Mouse (Mus musculus): Measurements from ENCODE around the gene Rubcn. TPM values are rescaled to one million over a fixed set of nuclear protein-coding genes. Genes with fewer than 3 reads are reported as not detected.

Gene Rubcn
- polyA plus RNA-seq, 1 experiment from 2014 or later: 30.4 TPM

- no peaks in the 10 kb centered on the region for H3K27me3 ChIP-seq (ENCODE audit: control insufficient read depth, insufficient read depth, low read length)
- ATAC-seq (ENCODE audit: insufficient number of reproducible peaks, insufficient read depth, low FRiP score, low read depth): peak; percentile 79; the same call in 1 of the 2 replicates
- H3K4me3 ChIP-seq (ENCODE audit: control insufficient read depth in 1 of 2, insufficient read depth in 1 of 2, low read depth in 1 of 2, low read length in 2 of 2): peak overlapping the region; percentile 31 to 47
- no peaks in the 10 kb centered on the region for H3K36me3 ChIP-seq (ENCODE audit: control insufficient read depth, insufficient read depth, low read length)
- H3K4me1 ChIP-seq (ENCODE audit: control insufficient read depth in 2 of 2, insufficient read depth in 2 of 2, low read length in 2 of 2): peaks cover 15 to 21% of the 10 kb centered on the region in 2 experiments
- WGBS: 1% methylated on average over 6 of the region's 6 CpGs
- H3K9me3 ChIP-seq (ENCODE audit: control insufficient read depth, low read length): no peaks in the 10 kb centered on the region
- H3K9ac ChIP-seq (ENCODE audit: low read length): peak overlapping the region; percentile 61
- peak overlapping the region; percentile 86 to 90 for H3K27ac ChIP-seq (replicated peaks in 1 of 2; ENCODE audit: control insufficient read depth in 1 of 2, insufficient read depth in 1 of 2, low read depth in 2 of 2, low read length in 2 of 2)
- peak overlapping the region; percentile 66 for H3K4me2 ChIP-seq (ENCODE audit: low read length)
Observed at GRCm38 (mm10) chr16:32815160-32815605, 62.4 kb downstream of the Rubcn start.

GRCm38 (mm10) chr16:32814539-32814938 is 63.0 kb downstream of the Rubcn start:
- peak overlapping the region; percentile 31 to 47 for H3K4me3 ChIP-seq (ENCODE audit: control insufficient read depth in 1 of 2, insufficient read depth in 1 of 2, low read depth in 1 of 2, low read length in 2 of 2)
- 18% methylated on average over 14 of the region's 14 CpGs for WGBS
- no peaks in the 10 kb centered on the region for H3K27me3 ChIP-seq (ENCODE audit: control insufficient read depth, insufficient read depth, low read length)
- peaks cover 15 to 21% of the 10 kb centered on the region in 2 experiments for H3K4me1 ChIP-seq (ENCODE audit: control insufficient read depth in 2 of 2, insufficient read depth in 2 of 2, low read length in 2 of 2)
- no peaks in the 10 kb centered on the region for H3K9me3 ChIP-seq (ENCODE audit: control insufficient read depth, low read length)
- ATAC-seq (ENCODE audit: insufficient number of reproducible peaks, insufficient read depth, low FRiP score, low read depth): no peak
- H3K36me3 ChIP-seq (ENCODE audit: control insufficient read depth, insufficient read depth, low read length): no peaks in the 10 kb centered on the region
- H3K27ac ChIP-seq (replicated peaks in 1 of 2; ENCODE audit: control insufficient read depth in 1 of 2, insufficient read depth in 1 of 2, low read depth in 2 of 2, low read length in 2 of 2): peak overlapping the region; percentile 86 to 90
- H3K4me2 ChIP-seq (ENCODE audit: low read length): peak overlapping the region; percentile 66
- peak overlapping the region; percentile 61 for H3K9ac ChIP-seq (ENCODE audit: low read length)

- peaks cover 13 to 21% of the 10 kb centered on the region in 2 experiments for H3K4me1 ChIP-seq (ENCODE audit: control insufficient read depth in 2 of 2, insufficient read depth in 2 of 2, low read length in 2 of 2)
- H3K4me2 ChIP-seq (ENCODE audit: low read length): no peak overlapping the region
- 68% methylated on average over 3 of the region's 3 CpGs for WGBS
- ATAC-seq (ENCODE audit: insufficient number of reproducible peaks, insufficient read depth, low FRiP score, low read depth): no peak
- H3K36me3 ChIP-seq (ENCODE audit: control insufficient read depth, insufficient read depth, low read length): no peaks in the 10 kb centered on the region
- no peaks in the 10 kb centered on the region for H3K9me3 ChIP-seq (ENCODE audit: control insufficient read depth, low read length)
- no peaks in the 10 kb centered on the region for H3K27me3 ChIP-seq (ENCODE audit: control insufficient read depth, insufficient read depth, low read length)
- H3K9ac ChIP-seq (ENCODE audit: low read length): no peak overlapping the region
- no peak overlapping the region for H3K4me3 ChIP-seq (ENCODE audit: control insufficient read depth in 1 of 2, insufficient read depth in 1 of 2, low read depth in 1 of 2, low read length in 2 of 2)
- H3K27ac ChIP-seq (replicated peaks in 1 of 2; ENCODE audit: control insufficient read depth in 1 of 2, insufficient read depth in 1 of 2, low read depth in 2 of 2, low read length in 2 of 2): peak overlapping the region in 1 of 2 experiments; percentile 10; a peak in 1 of 4 replicates
Observed at GRCm38 (mm10) chr16:32813771-32814170, 63.8 kb downstream of the Rubcn start.

GRCm38 (mm10) chr16:32813362-32813761 is 64.2 kb downstream of the Rubcn start:
- H3K4me1 ChIP-seq (ENCODE audit: control insufficient read depth in 2 of 2, insufficient read depth in 2 of 2, low read length in 2 of 2): peaks cover 13 to 21% of the 10 kb centered on the region in 2 experiments
- 0 out of 4 replicates have a peak overlapping the region, but pooled peaks of 1 of the 2 experiments have one; percentile 10 for H3K27ac ChIP-seq (replicated peaks in 1 of 2; ENCODE audit: control insufficient read depth in 1 of 2, insufficient read depth in 1 of 2, low read depth in 2 of 2, low read length in 2 of 2)
- peak overlapping the region; percentile 50 for H3K4me2 ChIP-seq (ENCODE audit: low read length)
- H3K36me3 ChIP-seq (ENCODE audit: control insufficient read depth, insufficient read depth, low read length): no peaks in the 10 kb centered on the region
- no peak overlapping the region for H3K4me3 ChIP-seq (ENCODE audit: control insufficient read depth in 1 of 2, insufficient read depth in 1 of 2, low read depth in 1 of 2, low read length in 2 of 2)
- WGBS: 57% methylated on average over 9 of the region's 9 CpGs
- no peaks in the 10 kb centered on the region for H3K9me3 ChIP-seq (ENCODE audit: control insufficient read depth, low read length)
- ATAC-seq (ENCODE audit: insufficient number of reproducible peaks, insufficient read depth, low FRiP score, low read depth): no peak
- no peaks in the 10 kb centered on the region for H3K27me3 ChIP-seq (ENCODE audit: control insufficient read depth, insufficient read depth, low read length)
- H3K9ac ChIP-seq (ENCODE audit: low read length): no peak overlapping the region

- 3% methylated on average over 9 of the region's 9 CpGs for WGBS
- no peak overlapping the region for H3K9ac ChIP-seq (ENCODE audit: low read length)
- no peak overlapping the region for H3K4me3 ChIP-seq (ENCODE audit: control insufficient read depth in 1 of 2, insufficient read depth in 1 of 2, low read depth in 1 of 2, low read length in 2 of 2)
- ATAC-seq (ENCODE audit: insufficient number of reproducible peaks, insufficient read depth, low FRiP score, low read depth): no peak
- H3K4me1 ChIP-seq (ENCODE audit: control insufficient read depth in 2 of 2, insufficient read depth in 2 of 2, low read length in 2 of 2): peaks cover 13 to 21% of the 10 kb centered on the region in 2 experiments
- H3K36me3 ChIP-seq (ENCODE audit: control insufficient read depth, insufficient read depth, low read length): no peaks in the 10 kb centered on the region
- H3K9me3 ChIP-seq (ENCODE audit: control insufficient read depth, low read length): no peaks in the 10 kb centered on the region
- H3K27ac ChIP-seq (replicated peaks in 1 of 2; ENCODE audit: control insufficient read depth in 1 of 2, insufficient read depth in 1 of 2, low read depth in 2 of 2, low read length in 2 of 2): no peak overlapping the region
- peak overlapping the region; percentile 50 for H3K4me2 ChIP-seq (ENCODE audit: low read length)
- H3K27me3 ChIP-seq (ENCODE audit: control insufficient read depth, insufficient read depth, low read length): no peaks in the 10 kb centered on the region
Observed at GRCm38 (mm10) chr16:32812888-32813361, 64.6 kb downstream of the Rubcn start.

GRCm38 (mm10) chr16:32810321-32810720 is 67.2 kb downstream of the Rubcn start, which contains the start of gene Smbd1:
TSS of gene Smbd1 (minus strand) at chr16:32810477.
- no peaks in the 10 kb centered on the region for H3K27me3 ChIP-seq (ENCODE audit: control insufficient read depth, insufficient read depth, low read length)
- no peaks in the 10 kb centered on the region for H3K9me3 ChIP-seq (ENCODE audit: control insufficient read depth, low read length)
- no peak within 1 kb of the TSS for H3K9ac ChIP-seq (ENCODE audit: low read length)
- WGBS: 89% methylated on average over 4 of the region's 4 CpGs
- H3K4me3 ChIP-seq (ENCODE audit: control insufficient read depth in 1 of 2, insufficient read depth in 1 of 2, low read depth in 1 of 2, low read length in 2 of 2): no peak within 1 kb of the TSS
- no peaks in the 10 kb centered on the region for H3K36me3 ChIP-seq (ENCODE audit: control insufficient read depth, insufficient read depth, low read length)
- peaks cover 17 to 21% of the 10 kb centered on the region in 2 experiments for H3K4me1 ChIP-seq (ENCODE audit: control insufficient read depth in 2 of 2, insufficient read depth in 2 of 2, low read length in 2 of 2)
- no peak for ATAC-seq (ENCODE audit: insufficient number of reproducible peaks, insufficient read depth, low FRiP score, low read depth)
- no peak within 1 kb of the TSS for H3K27ac ChIP-seq (replicated peaks in 1 of 2; ENCODE audit: control insufficient read depth in 1 of 2, insufficient read depth in 1 of 2, low read depth in 2 of 2, low read length in 2 of 2)
- H3K4me2 ChIP-seq (ENCODE audit: low read length): no peak within 1 kb of the TSS

GRCm38 (mm10) chr16:32807408-32808185 is 70.0 kb downstream of the Rubcn start:
- Histone ChIP-seq H3K27me3 (ENCODE audit: control insufficient read depth, insufficient read depth, low read length) (no peaks in the 10 kb centered on the region), H3K36me3 (ENCODE audit: control insufficient read depth, insufficient read depth, low read length) (no peaks in the 10 kb centered on the region), H3K27ac (replicated peaks in 1 of 2; ENCODE audit: control insufficient read depth in 1 of 2, insufficient read depth in 1 of 2, low read depth in 2 of 2, low read length in 2 of 2) (no peak overlapping the region), H3K9me3 (ENCODE audit: control insufficient read depth, low read length) (no peaks in the 10 kb centered on the region), H3K4me1 (ENCODE audit: control insufficient read depth in 2 of 2, insufficient read depth in 2 of 2, low read length in 2 of 2) (peaks cover 15 to 23% of the 10 kb centered on the region in 2 experiments), H3K4me3 (ENCODE audit: control insufficient read depth in 1 of 2, insufficient read depth in 1 of 2, low read depth in 1 of 2, low read length in 2 of 2) (no peak overlapping the region), H3K4me2 (ENCODE audit: low read length) (no peak overlapping the region), H3K9ac (ENCODE audit: low read length) (no peak overlapping the region)
- WGBS: 69% methylated on average over 8 of the region's 8 CpGs
- no peak for ATAC-seq (ENCODE audit: insufficient number of reproducible peaks, insufficient read depth, low FRiP score, low read depth)
